Mouse (Mus musculus) bone marrow macrophage, adult 2 months (primary cell): ENCODE measurements at regions not wholly inside any gene's neighbourhood (a gene's known extent, or its start where the extent isn't known, plus 50 kb on each side); places are given as distances from the start of the nearest gene placed in this dataset.

ENCODE experiments used
- CTCF ChIP-seq: IDR thresholded peaks from 2 replicates; pipeline ENCODE4 v1.5.1; 2012; ENCODE audit warnings: low read depth, mild to moderate bottlenecking, low read length, moderate library complexity
- POLR2A ChIP-seq: IDR thresholded peaks from 2 replicates; pipeline ENCODE4 v1.6.1; 2012; ENCODE audit warnings: mild to moderate bottlenecking, low read depth, low read length, borderline replicate concordance

DNA sequence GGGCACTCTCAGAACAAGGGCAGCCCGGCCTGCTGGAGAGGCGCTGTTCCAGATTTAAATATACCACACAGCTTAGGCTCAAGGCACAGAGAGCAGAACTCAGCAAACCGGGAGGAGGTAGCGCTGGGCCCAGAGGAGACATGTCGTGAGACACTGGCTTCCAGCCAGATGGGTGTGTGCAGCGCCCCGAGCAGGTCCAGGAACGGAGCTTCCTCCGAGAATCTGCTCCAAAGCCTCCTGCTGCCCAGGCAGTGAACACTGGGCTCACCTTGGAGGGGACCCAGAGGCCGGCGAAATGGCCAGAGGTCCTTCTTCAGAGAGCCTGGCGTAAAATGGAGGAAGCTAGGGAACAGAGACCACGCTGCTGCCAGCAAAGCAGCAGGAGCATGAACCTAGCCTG, 145.8 kb upstream of the Agap1 start:
- TF ChIP-seq CTCF (no peak), POLR2A (no peak)
